Mouse (Mus musculus) limb, embryonic 13.5 days (tissue): ENCODE results near the gene Tcf7l1. TPM values are rescaled to one million over a fixed set of nuclear protein-coding genes. Genes with fewer than 3 reads are reported as not detected.
"Not testable (repeated sequence)": the region's sequence is repeated elsewhere in the genome, so short reads cannot be mapped to it uniquely, and the experiment has no call there.

ENCODE experiments used
- ATAC-seq: fragments of 200-750 bp; cut with Nextera tagmentation; 2 replicates; pipeline ENCODE4 v1.8.0; 2017; ENCODE audit warnings: low read depth, moderate number of reproducible peaks, moderate TSS enrichment; ENCODE audit not compliant: low FRiP score
- H3K27ac ChIP-seq: fragments of 300-500 bp; sonication (generic); 2 replicates; pipeline ENCODE4 v1.5.1; 2015; ENCODE audit warnings: inconsistent platforms, mild to moderate bottlenecking, moderate library complexity
- H3K27me3 ChIP-seq: fragments of 300-500 bp; sonication (generic); 2 replicates; pipeline ENCODE4 v1.6.1; 2015; ENCODE audit warnings: mild to moderate bottlenecking, inconsistent platforms
- H3K36me3 ChIP-seq: fragments of 300-500 bp; sonication (generic); 2 replicates; pipeline ENCODE4 v1.6.1; 2015; ENCODE audit warnings: inconsistent platforms, mild to moderate bottlenecking, moderate library complexity
- H3K4me1 ChIP-seq: fragments of 300-500 bp; sonication (generic); 2 replicates; pipeline ENCODE4 v1.6.1; 2015; ENCODE audit warnings: inconsistent platforms
- H3K4me2 ChIP-seq: fragments of 300-500 bp; sonication (generic); replicated peaks from 2 replicates; pipeline ENCODE4 v1.6.1; 2015; ENCODE audit warnings: inconsistent platforms, mild to moderate bottlenecking, moderate library complexity
- H3K4me3 ChIP-seq: fragments of 300-500 bp; sonication (generic); 2 replicates; pipeline ENCODE4 v1.5.1; 2015; ENCODE audit warnings: moderate library complexity, mild to moderate bottlenecking, inconsistent platforms
- H3K9ac ChIP-seq: fragments of 300-500 bp; sonication (generic); 2 replicates; pipeline ENCODE4 v1.6.1; 2015; ENCODE audit warnings: mild to moderate bottlenecking, inconsistent platforms
- H3K9me3 ChIP-seq: fragments of 300-500 bp; sonication (generic); 2 replicates; pipeline ENCODE4 v1.6.1; 2016; ENCODE audit warnings: inconsistent platforms
- WGBS: fragments of 180-500 bp; shearing (Covaris S2); methylation state at CpG from one replicate; pipeline ENCODE4 v1.1.7; 2015; 5-methylcytosine and 5-hydroxymethylcytosine counted together
- polyA plus RNA-seq: library from polyadenylated mRNA; unstranded; fragments of >200 nt; fragmentation: Nextera tagmentation; extraction: Ambion mirVana; gene quantifications from 2 replicates; pipeline ENCODE4 v1.2.1, GENCODE M21; 2015

The Tcf7l1 gene
- polyA plus RNA-seq: 46.8 and 47.3 TPM in 2 replicates

DNA sequence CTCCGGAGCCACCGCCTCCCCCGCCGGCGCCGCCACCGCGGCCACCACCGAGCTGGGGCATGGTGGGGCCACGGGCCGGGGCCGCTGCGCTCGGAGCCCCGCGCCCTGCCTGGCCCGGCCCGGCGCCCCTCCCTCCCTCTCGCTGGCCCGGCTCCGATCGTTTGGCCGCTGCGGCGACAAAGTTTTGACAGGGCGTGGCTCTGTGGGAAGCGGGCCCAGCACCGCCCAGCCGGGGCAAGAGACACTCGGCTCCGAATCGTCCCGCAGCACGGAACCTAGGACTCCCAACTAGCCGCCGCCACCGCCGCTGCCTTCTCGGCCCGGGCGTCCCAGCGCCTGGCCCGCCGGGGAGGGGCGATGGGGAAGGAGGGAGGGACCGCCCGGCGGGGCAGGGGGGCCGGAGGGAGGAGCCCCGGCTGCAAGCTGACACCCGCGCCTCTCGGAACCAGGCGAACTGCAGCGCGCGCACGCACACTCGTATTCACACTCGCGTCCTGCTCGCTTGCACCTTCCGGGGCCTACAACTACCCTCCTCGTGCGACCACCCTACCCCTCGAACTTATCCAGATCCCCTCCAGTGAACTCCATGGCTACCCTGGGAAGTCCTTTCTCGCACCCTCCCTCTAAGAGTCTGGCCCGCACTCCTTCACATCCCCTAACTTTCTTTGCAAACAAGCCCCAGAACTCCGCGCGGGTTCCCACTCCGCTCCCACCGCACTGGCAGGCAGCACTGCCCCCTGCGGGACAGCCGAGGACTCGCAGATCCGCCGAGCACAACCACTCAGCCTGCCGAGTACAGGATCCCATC lies at the start of gene Tcf7l1:
Gene Tcf7l1, minus strand, starts transcription at position 363 of the 808 bp plus-strand sequence.
- Histone ChIP-seq H3K9ac (peak within 1 kb of the TSS; percentile 97), H3K27ac (peak within 1 kb of the TSS; percentile 97), H3K4me2 (peak within 1 kb of the TSS; percentile 94), H3K9me3 (no peaks in the 10 kb centered on the region), H3K4me1 (peaks cover 28% of the 10 kb centered on the region), H3K27me3 (no peaks in the 10 kb centered on the region), H3K4me3 (peak within 1 kb of the TSS; percentile 91), H3K36me3 (peaks cover 18% of the 10 kb centered on the region)
- under 1% methylated on average over 68 of the region's 80 CpGs for WGBS
- ATAC-seq: peak; percentile 97

DNA sequence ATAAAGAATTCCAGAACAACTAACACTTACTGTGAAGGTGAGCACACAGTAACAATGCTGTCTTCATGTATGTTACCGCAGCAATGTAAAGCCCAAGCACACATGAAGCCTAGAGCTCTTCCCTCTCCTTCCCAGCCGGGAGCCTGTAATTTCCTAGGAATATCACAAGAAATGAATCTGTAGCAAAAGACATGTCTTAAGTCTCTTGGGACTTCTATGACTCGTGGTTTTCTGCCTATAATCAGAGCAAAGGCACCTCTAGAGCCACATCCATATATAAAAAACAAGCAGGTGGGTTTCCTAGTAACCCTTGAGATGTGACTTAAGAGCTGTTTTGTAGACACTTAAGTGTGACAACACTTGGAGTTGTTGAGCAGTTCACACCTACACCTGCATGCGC lies 48.7 kb upstream of the Tcf7l1 start:
- Histone ChIP-seq H3K9ac (no peak overlapping the region), H3K9me3 (no peaks in the 10 kb centered on the region), H3K27ac (no peak overlapping the region), H3K36me3 (peaks cover 41% of the 10 kb centered on the region), H3K4me2 (no peak overlapping the region), H3K4me3 (no peak overlapping the region), H3K4me1 (no peaks in the 10 kb centered on the region), H3K27me3 (no peaks in the 10 kb centered on the region)
- ATAC-seq: no peak
- 84% methylated on average over 4 of the region's 4 CpGs for WGBS

DNA sequence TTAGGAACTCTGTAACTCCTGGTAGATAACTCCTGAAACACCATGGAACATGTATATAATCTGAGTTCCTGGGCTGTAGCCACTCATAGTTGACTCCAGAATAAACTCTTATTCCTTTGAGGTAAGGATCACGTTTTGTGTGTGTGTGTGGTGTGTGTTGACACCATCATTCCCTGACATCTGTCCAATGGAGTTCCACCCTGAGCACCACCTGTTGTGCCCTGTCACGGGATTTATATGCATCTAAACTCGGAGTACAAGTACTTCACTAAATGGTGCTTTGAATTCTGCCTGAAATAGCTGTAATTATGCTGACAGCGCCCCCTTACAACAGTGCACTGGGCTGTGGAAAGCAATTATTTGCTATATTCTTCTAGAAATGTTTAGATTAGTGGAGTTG lies 45.5 kb upstream of the Tcf7l1 start:
- 65% methylated on average over 4 of the region's 4 CpGs for WGBS
- no peak for ATAC-seq

DNA sequence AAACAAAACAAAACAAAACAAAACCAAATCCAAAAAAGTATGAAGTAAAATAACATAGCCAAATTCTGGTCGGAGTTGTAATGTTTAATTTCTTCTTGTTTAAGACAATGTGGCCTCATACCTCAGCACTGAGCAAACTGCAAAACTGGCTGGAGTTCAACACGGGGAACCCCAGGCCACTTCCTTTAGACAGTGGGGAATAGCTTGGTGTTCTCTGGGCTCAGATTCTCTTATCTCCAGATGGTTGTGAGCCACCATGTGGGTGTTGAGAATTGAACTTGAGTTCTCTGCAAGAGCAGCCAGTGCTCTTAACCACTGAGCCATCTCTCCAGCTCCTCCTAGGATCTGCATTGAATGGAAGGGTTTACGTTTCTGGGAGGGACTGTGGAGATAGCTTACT lies 42.8 kb upstream of the Tcf7l1 start:
- Histone ChIP-seq H3K9me3 (no peaks in the 10 kb centered on the region), H3K4me3 (no peak overlapping the region), H3K27ac (no peak overlapping the region), H3K36me3 (0 out of 2 replicates have a peak, but pooled peaks cover 5% of the 10 kb centered on the region), H3K27me3 (0 out of 2 replicates have a peak, but pooled peaks cover under 1% of the 10 kb centered on the region), H3K4me1 (no peaks in the 10 kb centered on the region), H3K9ac (no peak overlapping the region), H3K4me2 (no peak overlapping the region)
- 55% methylated on average over 3 of the region's 3 CpGs for WGBS
- ATAC-seq: no peak

More for the DNA sequence above, 45.5 kb upstream of the Tcf7l1 start:
- Histone ChIP-seq H3K27ac (no peak overlapping the region), H3K4me1 (no peaks in the 10 kb centered on the region), H3K4me3 (no peak overlapping the region), H3K9me3 (no peaks in the 10 kb centered on the region), H3K27me3 (no peaks in the 10 kb centered on the region), H3K9ac (no peak overlapping the region), H3K4me2 (no peak overlapping the region), H3K36me3 (peaks cover 13% of the 10 kb centered on the region)

DNA sequence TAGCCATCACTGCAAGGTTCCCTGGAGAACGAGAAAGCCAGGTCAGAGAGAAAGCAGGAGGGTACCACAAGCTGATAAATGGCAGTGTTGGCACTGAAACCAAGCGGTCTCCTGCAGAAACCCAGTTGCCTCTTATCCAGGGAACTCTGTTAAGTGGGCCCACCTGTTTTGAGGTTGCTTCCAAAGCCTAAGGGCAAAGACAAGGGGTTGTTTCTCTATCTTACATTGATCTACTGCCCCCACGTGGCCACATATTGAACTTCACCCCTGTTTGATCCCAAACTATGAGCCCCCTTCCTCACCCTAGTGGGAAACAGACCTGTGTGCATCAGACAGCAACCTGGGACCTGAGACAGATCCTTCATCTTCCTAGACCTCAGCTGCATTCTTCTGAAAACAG lies 42.2 kb upstream of the Tcf7l1 start:
- Histone ChIP-seq H3K9ac (no peak overlapping the region), H3K9me3 (no peaks in the 10 kb centered on the region), H3K4me2 (no peak overlapping the region), H3K27ac (no peak overlapping the region), H3K36me3 (0 out of 2 replicates have a peak, but pooled peaks cover 3% of the 10 kb centered on the region), H3K27me3 (0 out of 2 replicates have a peak, but pooled peaks cover 4% of the 10 kb centered on the region), H3K4me3 (no peak overlapping the region), H3K4me1 (no peaks in the 10 kb centered on the region)
- peak; percentile 62; the same call in 1 of the 2 replicates for ATAC-seq
- 8% methylated on average over 3 of the region's 3 CpGs for WGBS

DNA sequence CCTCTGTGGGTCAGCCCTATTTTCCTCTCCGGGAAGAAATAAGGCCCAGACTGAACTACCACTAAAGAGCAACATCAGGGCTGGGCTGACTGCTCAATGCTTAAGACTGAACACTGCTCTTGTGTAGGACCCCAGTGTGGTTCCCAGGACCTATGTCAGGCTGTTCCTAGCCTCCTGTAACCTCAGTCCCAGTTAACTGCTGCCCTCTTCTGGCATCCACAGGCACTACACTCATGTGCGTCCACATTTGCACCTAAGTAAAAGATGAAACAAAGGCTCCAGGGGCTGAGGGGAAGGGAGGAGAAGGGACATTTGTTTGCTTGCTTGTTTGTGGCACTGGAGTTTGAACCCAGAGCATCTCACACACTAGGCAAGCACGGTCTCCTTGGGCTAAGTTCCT lies 39.8 kb upstream of the Tcf7l1 start:
- H3K4me1 ChIP-seq: peaks cover 11% of the 10 kb centered on the region
- no peaks in the 10 kb centered on the region for H3K9me3 ChIP-seq
- H3K9ac ChIP-seq: no peak overlapping the region
- no peaks in the 10 kb centered on the region for H3K36me3 ChIP-seq
- WGBS: 90% methylated on average over 3 of the region's 3 CpGs
- H3K4me3 ChIP-seq: no peak overlapping the region
- peaks cover 12% of the 10 kb centered on the region; the same call in 1 of the 2 replicates for H3K27me3 ChIP-seq
- ATAC-seq: no peak
- H3K27ac ChIP-seq: no peak overlapping the region
- H3K4me2 ChIP-seq: no peak overlapping the region

DNA sequence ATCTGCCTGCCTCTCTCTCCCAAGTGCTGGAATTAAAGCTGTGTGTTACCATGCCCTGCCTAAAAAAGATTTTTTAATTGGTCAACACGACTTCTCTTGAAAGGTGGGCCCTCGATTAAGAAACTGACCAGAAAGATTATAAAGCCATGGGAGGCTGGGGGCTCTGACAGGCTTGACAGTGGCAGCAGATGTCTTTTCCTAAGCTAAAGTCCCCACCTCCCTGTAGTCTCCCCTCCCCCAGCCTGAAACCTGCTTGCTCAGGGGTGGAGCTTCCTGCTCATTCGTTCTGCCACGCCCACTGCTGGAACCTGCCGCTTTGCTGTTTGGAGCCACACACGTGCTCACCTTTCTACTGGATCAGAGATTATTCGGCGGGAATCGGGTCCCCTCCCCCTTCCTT lies 39.0 kb upstream of the Tcf7l1 start:
- H3K9me3 ChIP-seq, ATAC-seq, H3K36me3 ChIP-seq, H3K4me3 ChIP-seq, H3K9ac ChIP-seq, H3K27ac ChIP-seq: not testable (repeated sequence)
- WGBS: 5% methylated on average over 9 of the region's 9 CpGs
- Histone ChIP-seq H3K27me3 (peaks cover 12% of the 10 kb centered on the region; the same call in 1 of the 2 replicates), H3K4me2 (peak overlapping the region; percentile 28), H3K4me1 (peaks cover 11% of the 10 kb centered on the region)

DNA sequence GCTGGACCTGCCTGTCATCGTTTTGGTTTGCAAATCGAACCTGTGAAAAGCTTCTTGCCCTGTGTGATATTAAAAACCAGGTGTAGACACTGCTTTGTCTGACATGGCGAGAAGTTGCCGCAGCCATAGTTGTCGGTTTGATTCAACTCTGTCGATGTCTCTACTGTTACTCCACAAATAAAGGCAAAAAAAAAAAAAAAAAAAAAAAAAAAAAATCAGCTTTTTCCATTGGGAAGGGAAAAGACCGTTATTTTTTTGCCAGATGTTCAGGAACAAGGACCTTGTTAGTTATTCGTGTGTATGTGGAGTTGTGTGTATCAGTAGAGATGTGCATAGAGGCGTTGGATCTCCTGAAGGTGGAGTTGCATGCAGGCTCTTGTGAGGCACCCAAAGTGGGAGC lies 36.7 kb upstream of the Tcf7l1 start:
- H3K36me3 ChIP-seq: no peaks in the 10 kb centered on the region
- no peak overlapping the region for H3K4me3 ChIP-seq
- H3K4me1 ChIP-seq: peaks cover 11% of the 10 kb centered on the region
- H3K9me3 ChIP-seq: no peaks in the 10 kb centered on the region
- H3K27ac ChIP-seq: no peak overlapping the region
- 42% methylated on average over 9 of the region's 9 CpGs for WGBS
- H3K27me3 ChIP-seq: peaks cover 12% of the 10 kb centered on the region; the same call in 1 of the 2 replicates
- peak overlapping the region; percentile 61 for H3K4me2 ChIP-seq
- no peak for ATAC-seq
- H3K9ac ChIP-seq: peak overlapping the region; percentile 55; the same call in 1 of the 2 replicates

DNA sequence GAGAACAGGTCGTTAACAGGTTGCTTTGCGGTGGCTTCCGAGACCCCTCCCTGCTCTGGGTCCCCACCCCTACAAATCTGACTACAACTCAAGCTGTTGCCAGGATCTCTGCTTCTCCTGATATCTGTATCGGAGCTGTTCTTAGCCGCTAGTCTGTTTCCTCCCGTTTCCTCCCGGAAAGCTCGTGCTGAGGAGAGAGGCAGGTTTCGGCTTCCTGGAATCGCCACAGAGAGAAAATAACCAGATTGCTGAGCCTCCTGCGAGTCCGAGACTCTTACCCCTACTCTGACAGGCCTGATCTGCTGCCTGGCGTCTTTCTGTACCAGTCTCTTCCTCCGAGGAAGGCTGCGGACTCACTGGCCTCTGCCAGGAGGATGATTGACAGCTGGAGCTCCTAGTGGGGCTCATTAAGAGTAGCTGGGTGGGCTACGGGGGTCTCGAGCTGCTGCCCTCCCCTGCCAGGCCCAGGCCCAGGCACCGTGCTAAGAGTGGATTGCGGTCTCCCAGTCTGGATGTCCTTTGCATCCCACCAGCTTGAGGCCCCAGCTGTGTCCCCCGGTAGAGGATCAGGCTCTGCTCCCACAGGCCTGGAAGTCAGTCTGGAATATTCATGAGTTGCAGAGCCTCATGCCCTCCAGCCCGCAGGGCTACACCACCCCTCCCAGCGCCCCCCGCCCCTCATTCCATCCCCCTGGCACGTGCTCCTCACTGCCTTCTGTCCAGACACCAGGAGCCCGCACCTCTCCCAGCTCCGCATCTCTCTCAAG lies 36.1 kb upstream of the Tcf7l1 start:
- peaks cover 11% of the 10 kb centered on the region for H3K4me1 ChIP-seq
- H3K4me2 ChIP-seq: peak overlapping the region; percentile 61
- 6% methylated on average over 26 of the region's 26 CpGs for WGBS
- no peaks in the 10 kb centered on the region for H3K9me3 ChIP-seq
- H3K27ac ChIP-seq: 0 out of 2 replicates have a peak overlapping the region, but pooled peaks have one; percentile 33
- peak overlapping the region; percentile 31 for H3K4me3 ChIP-seq
- H3K36me3 ChIP-seq: no peaks in the 10 kb centered on the region
- peak; percentile 53; the same call in 1 of the 2 replicates for ATAC-seq
- H3K9ac ChIP-seq: peak overlapping the region; percentile 55
- H3K27me3 ChIP-seq: peaks cover 12% of the 10 kb centered on the region; the same call in 1 of the 2 replicates

DNA sequence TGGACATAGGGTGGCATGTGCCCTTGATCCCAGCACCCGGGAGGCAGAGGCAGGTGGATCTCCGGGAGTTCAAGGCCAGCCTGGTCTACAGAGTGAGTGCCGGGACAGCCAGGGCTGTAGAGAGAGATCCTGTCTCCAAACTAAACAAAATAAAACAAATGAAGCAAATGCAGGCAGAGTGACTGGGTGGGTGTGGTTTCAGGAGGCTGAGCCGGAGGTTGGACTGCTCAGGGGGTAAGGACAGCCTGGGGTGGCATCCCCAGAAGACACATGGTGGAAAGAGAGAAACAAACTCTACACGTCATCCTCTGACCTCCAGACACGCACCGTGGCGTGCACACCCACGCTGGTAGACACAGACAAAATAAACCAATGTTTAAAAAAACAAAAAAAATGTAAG lies 24.4 kb upstream of the Tcf7l1 start:
- ATAC-seq: no peak
- WGBS: 84% methylated on average over 9 of the region's 9 CpGs

DNA sequence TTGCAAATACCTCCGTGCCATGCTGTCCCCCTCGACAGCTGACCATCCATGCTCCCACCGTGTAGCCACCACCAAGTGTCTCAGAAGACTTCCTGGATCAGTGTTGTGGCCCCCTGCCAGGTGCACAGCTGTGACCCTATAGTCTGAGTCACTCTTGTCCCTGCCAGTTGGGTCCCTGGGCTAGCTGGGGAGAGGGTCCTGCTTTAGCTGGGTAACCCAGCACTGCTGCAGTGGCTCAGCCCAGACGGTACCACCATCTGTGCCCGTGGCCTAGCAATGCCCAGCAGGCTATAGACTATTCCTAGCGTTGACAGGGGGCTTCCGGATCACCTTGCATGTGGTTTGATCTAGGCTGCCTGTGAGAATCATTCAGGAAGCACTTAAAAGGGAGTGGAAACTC lies 21.2 kb upstream of the Tcf7l1 start:
- Histone ChIP-seq H3K9me3 (no peaks in the 10 kb centered on the region), H3K27me3 (no peaks in the 10 kb centered on the region), H3K27ac (no peak overlapping the region), H3K36me3 (no peaks in the 10 kb centered on the region), H3K4me2 (no peak overlapping the region), H3K4me3 (no peak overlapping the region), H3K4me1 (0 out of 2 replicates have a peak, but pooled peaks cover 4% of the 10 kb centered on the region), H3K9ac (no peak overlapping the region)
- ATAC-seq: no peak
- 69% methylated on average over 7 of the region's 7 CpGs for WGBS

More for the DNA sequence above, 24.4 kb upstream of the Tcf7l1 start:
- Histone ChIP-seq H3K27me3 (no peaks in the 10 kb centered on the region), H3K9ac (no peak overlapping the region), H3K27ac (no peak overlapping the region), H3K9me3 (no peaks in the 10 kb centered on the region), H3K4me1 (no peaks in the 10 kb centered on the region), H3K4me3 (no peak overlapping the region), H3K4me2 (no peak overlapping the region), H3K36me3 (no peaks in the 10 kb centered on the region)
